Mouse (Mus musculus) heart, embryonic 12.5 days (tissue): ENCODE measurements around the gene Aig1. TPM values are rescaled to one million over a fixed set of nuclear protein-coding genes. Genes with fewer than 3 reads are reported as not detected.
A peak's percentile ranks its signal among the peaks of the same experiment; 100 is the strongest.

Experiments used
- ATAC-seq: fragments of 200-750 bp; cut with Nextera tagmentation; 2 replicates; pipeline ENCODE4 v1.8.0; 2017; ENCODE audit warnings: moderate TSS enrichment, moderate library complexity; ENCODE audit not compliant: insufficient number of reproducible peaks, low FRiP score
- H3K27ac ChIP-seq: fragments of 300-500 bp; sonication (generic); 2 replicates; pipeline ENCODE4 v1.5.1; 2016; ENCODE audit warnings: mild to moderate bottlenecking, moderate library complexity; ENCODE audit not compliant: poor library complexity, severe bottlenecking
- H3K27me3 ChIP-seq: fragments of 300-500 bp; sonication (generic); replicated peaks from 2 replicates; pipeline ENCODE4 v1.6.1; 2016; ENCODE audit warnings: mild to moderate bottlenecking, moderate library complexity
- H3K36me3 ChIP-seq: fragments of 300-500 bp; sonication (generic); 2 replicates; pipeline ENCODE4 v1.6.1; 2016; ENCODE audit warnings: mild to moderate bottlenecking, moderate library complexity
- H3K4me1 ChIP-seq: fragments of 300-500 bp; sonication (generic); replicated peaks from 2 replicates; pipeline ENCODE4 v1.6.1; 2016; ENCODE audit warnings: mild to moderate bottlenecking
- H3K4me2 ChIP-seq: fragments of 300-500 bp; sonication (generic); 2 replicates; pipeline ENCODE4 v1.6.1; 2016; ENCODE audit warnings: mild to moderate bottlenecking, moderate library complexity
- H3K4me3 ChIP-seq: fragments of 300-500 bp; sonication (generic); 2 replicates; pipeline ENCODE4 v1.5.1; 2016; ENCODE audit warnings: mild to moderate bottlenecking
- H3K9ac ChIP-seq: fragments of 300-500 bp; sonication (generic); 2 replicates; pipeline ENCODE4 v1.6.1; 2016; ENCODE audit warnings: mild to moderate bottlenecking, moderate library complexity
- H3K9me3 ChIP-seq: fragments of 300-500 bp; sonication (generic); replicated peaks from 2 replicates; pipeline ENCODE4 v1.6.1; 2016; ENCODE audit warnings: mild to moderate bottlenecking, moderate library complexity
- WGBS: fragments of 180-500 bp; shearing (Covaris S2); methylation state at CpG from one replicate; pipeline ENCODE4 v1.1.7; 2016; 5-methylcytosine and 5-hydroxymethylcytosine counted together
- polyA plus RNA-seq: library from polyadenylated mRNA; unstranded; fragments of >200 nt; fragmentation: Nextera tagmentation; extraction: Ambion mirVana; gene quantifications from 2 replicates; pipeline ENCODE4 v1.2.1, GENCODE M21; 2016

The Aig1 gene
- polyA plus RNA-seq, 1 experiment from 2014 or later: 46.6 TPM

DNA sequence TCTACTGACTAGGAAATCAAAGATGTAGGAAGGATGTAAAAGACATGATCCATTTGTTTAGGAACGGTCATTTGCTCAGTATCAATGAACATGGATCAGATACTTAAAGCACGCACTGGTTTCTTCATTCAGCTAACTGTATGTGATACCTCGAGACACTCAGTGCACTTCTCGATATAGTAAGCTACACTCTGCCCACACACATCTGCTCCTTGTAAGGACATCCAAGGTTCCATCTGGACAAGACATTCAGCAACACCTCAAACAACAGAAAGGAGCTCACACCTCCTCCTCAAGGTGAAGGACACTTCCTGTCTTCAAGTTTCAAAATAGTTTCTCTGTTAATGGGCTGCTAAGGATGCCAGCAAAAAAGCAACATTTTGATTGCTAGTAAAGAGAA lies 23.9 kb downstream of the Aig1 start:
- Histone ChIP-seq H3K9ac (no peak overlapping the region), H3K4me1 (peaks cover 32% of the 10 kb centered on the region), H3K4me3 (no peak overlapping the region), H3K4me2 (no peak overlapping the region), H3K36me3 (no peaks in the 10 kb centered on the region), H3K9me3 (0 out of 2 replicates have a peak, but pooled peaks cover 3% of the 10 kb centered on the region), H3K27ac (no peak overlapping the region), H3K27me3 (no peaks in the 10 kb centered on the region)
- ATAC-seq: no peak
- 77% methylated on average over 4 of the region's 4 CpGs for WGBS

DNA sequence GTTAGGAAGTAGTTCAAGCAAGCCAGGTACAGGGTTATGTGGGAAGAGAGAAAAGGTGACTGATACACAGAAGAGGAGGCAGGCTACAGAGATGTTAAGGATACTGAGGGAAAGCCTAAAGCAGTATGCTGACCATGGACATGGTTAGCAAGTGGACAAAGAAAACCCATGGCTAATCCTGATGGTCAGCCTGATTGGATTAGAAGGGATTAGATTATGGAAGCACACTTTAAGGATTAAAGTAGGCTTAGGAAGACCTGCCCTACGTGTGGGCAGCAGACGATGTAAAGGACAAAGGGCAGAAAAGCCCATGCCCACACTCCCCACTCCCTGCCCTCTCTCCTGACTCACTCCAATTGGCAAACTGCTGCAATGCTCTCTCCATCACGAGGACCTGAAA lies 25.0 kb downstream of the Aig1 start:
- no peak for ATAC-seq
- H3K4me1 ChIP-seq: peaks cover 26% of the 10 kb centered on the region
- no peaks in the 10 kb centered on the region for H3K27me3 ChIP-seq
- no peak overlapping the region for H3K4me2 ChIP-seq
- no peak overlapping the region for H3K4me3 ChIP-seq
- H3K9ac ChIP-seq: no peak overlapping the region
- 0 out of 2 replicates have a peak, but pooled peaks cover 3% of the 10 kb centered on the region for H3K9me3 ChIP-seq
- H3K27ac ChIP-seq: no peak overlapping the region
- 67% methylated on average over 3 of the region's 3 CpGs for WGBS
- H3K36me3 ChIP-seq: no peaks in the 10 kb centered on the region

DNA sequence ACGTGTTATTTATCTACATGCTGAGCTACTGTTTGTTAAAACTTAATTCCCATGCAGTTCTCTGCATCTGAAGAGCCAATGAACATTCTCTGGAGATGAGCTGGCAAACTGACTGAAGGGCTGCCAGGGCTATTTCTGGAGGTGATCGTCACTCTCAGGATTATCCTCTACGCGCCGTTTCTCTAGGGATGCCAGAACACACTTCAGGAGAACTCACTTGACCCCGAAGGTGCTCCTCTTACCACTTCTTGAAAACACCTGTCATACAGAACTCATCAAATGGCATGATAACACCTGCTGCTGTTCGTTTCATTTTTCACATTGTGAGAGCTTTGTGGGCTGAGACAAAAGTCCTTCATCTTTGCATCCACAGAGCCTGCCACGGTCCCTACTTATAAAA lies 25.9 kb downstream of the Aig1 start:
- 47% methylated on average over 8 of the region's 8 CpGs for WGBS
- H3K4me2 ChIP-seq: peak overlapping the region; percentile 26; the same call in 1 of the 2 replicates
- peaks cover 19% of the 10 kb centered on the region for H3K4me1 ChIP-seq
- no peaks in the 10 kb centered on the region for H3K36me3 ChIP-seq
- no peak for ATAC-seq
- no peaks in the 10 kb centered on the region for H3K27me3 ChIP-seq
- 0 out of 2 replicates have a peak, but pooled peaks cover 3% of the 10 kb centered on the region for H3K9me3 ChIP-seq
- H3K4me3 ChIP-seq: no peak overlapping the region
- no peak overlapping the region for H3K27ac ChIP-seq
- no peak overlapping the region for H3K9ac ChIP-seq

DNA sequence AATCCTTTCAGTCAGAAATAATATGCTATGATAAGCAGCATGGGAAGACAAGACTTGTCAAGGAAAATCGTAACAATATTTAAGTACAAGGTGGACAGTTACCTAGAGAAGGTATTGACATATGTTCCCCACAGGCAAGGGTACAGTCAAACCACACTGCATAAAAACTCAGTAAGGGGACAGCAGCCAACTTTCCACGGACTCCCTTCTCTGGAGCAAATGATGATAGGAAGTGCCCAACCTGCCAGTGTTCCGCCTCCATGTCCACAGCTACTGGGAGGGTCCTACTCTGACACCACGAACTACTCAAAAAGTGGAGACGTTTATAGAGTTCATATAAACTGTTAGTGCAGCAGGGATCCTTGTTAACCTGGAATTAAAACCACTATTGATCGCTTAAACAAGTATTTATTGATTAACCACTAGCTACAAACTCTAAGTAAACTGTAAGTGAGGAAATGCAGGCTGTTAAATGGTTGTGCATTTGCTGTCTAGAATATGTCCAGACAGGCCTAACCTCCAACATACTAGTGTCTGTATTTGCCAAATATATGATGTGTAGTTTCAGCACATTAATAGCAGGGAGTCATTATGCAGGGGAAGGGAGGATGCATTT lies 30.2 kb downstream of the Aig1 start:
- no peak overlapping the region for H3K4me3 ChIP-seq
- WGBS: 79% methylated on average over 6 of the region's 6 CpGs
- no peak overlapping the region for H3K9ac ChIP-seq
- H3K27me3 ChIP-seq: no peaks in the 10 kb centered on the region
- H3K4me2 ChIP-seq: no peak overlapping the region
- H3K36me3 ChIP-seq: no peaks in the 10 kb centered on the region
- no peaks in the 10 kb centered on the region for H3K9me3 ChIP-seq
- no peak overlapping the region for H3K27ac ChIP-seq
- peaks cover 12% of the 10 kb centered on the region for H3K4me1 ChIP-seq
- no peak for ATAC-seq

DNA sequence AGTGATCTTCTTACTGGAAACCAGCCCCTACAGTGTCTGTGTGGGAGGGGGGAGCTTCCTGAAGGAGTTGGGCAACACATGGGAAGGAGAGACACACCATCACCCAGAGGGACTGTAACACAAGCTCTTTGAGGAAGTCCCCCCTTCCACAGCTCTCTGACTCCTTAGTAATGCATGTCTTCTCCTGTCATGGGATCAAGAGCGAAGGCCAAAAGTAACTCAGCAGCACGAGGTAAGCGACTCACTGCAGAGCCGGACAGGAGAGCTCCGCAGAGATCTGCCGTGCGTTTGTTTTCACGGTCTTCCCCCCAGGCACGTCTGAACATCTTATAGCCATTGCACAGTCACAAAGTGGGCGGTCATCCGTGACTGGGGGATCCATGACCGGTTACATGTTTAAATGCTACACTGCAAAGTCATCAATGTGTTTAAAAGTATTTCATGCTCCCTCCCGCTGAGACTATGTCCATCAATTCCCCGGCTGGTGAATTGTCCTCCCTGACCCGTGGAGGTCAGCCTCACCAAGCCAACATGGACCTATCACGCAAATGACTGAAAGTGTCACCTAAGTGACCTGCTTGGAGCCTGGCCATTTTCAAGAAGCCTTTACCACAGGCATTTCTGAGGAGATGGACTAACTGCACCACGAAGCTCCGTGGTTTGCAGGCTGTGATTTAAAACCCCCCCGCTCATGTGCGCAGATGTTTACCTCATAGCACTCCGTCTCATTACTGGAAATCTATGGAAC lies 30.9 kb downstream of the Aig1 start:
- Histone ChIP-seq H3K9ac (no peak overlapping the region), H3K9me3 (no peaks in the 10 kb centered on the region), H3K4me1 (peaks cover 6% of the 10 kb centered on the region; the same call in 1 of the 2 replicates), H3K4me3 (no peak overlapping the region), H3K36me3 (no peaks in the 10 kb centered on the region), H3K27ac (no peak overlapping the region), H3K27me3 (no peaks in the 10 kb centered on the region), H3K4me2 (no peak overlapping the region)
- ATAC-seq: no peak
- 88% methylated on average over 21 of the region's 21 CpGs for WGBS

DNA sequence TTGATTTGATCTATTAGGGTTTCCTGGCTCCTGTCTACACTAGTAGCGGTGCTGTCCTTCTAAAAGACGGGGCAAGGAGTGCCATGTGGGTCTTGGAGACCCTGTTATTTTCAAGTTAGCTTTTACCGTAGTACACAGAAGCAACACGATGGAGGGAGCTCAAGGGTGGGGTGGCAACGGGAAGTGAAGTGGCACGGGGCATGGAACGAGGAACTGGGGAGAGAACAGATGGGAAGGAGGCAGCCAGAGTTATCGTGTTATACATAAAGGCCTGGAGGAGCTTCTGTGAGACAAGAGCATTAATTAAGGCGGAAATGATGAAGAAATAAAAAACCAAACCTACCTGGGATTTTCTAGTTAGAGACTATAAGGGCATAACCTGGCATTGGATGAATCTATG lies 31.8 kb downstream of the Aig1 start:
- WGBS: 87% methylated on average over 9 of the region's 9 CpGs
- no peak for ATAC-seq
- H3K27me3 ChIP-seq: no peaks in the 10 kb centered on the region

DNA sequence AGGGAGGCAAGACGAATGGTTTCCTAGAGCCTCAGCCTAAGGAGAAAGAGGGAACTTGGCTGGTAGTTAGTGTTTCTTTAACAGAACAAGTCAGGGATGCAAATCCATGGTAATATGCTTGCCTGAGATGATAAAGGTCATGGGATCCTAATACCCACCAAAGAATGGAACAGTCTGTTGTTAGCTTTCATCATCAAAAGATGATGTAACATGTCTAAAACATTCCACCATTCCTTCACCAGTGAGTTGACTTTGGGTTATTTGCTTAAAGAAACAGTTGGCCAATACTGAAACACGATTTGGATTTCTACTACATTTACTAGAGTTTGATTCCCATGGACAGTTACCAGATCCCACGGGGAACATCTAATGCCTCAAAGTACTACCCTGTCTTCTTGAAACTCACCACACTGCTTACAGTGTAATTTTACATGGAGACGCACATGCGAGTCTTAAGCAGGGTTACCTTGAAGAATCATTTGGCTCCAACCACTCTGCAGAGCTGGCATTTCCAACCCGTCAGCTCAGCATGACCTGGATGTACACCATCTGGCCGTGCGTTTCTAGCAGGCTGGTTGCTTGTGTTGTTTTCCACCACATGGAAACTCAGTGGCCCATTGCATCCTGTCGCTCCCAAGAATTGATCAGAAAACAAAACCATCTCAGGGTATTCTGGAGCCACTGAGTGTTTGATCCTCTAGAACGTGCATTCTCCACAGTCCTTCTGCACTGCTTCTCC lies 32.9 kb downstream of the Aig1 start:
- 85% methylated on average over 10 of the region's 10 CpGs for WGBS

More for the DNA sequence above, 31.8 kb downstream of the Aig1 start:
- Histone ChIP-seq H3K9ac (no peak overlapping the region), H3K4me2 (no peak overlapping the region), H3K36me3 (no peaks in the 10 kb centered on the region), H3K4me1 (peaks cover 6% of the 10 kb centered on the region; the same call in 1 of the 2 replicates), H3K4me3 (no peak overlapping the region), H3K27ac (no peak overlapping the region), H3K9me3 (no peaks in the 10 kb centered on the region)

DNA sequence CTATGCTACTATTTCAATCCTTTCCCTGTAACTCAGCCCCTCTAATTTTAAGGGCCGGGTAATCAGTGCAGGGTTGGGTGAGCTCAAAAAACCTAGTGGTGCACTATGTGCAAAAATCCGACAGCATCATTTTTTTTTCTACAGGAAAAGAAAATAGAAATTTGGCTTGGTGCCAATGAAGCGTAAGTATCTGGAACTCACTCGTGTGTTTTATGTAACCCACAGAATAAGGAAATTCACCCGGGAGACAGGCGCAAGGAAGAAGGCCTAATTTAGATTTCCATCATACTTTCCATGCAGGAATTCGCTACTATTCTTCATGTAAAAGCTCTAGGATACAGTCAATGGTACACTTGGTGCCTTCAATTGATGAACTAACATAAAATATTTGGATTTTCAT lies 34.7 kb downstream of the Aig1 start:
- H3K4me1 ChIP-seq: peaks cover 5% of the 10 kb centered on the region; the same call in 1 of the 2 replicates
- WGBS: 72% methylated on average over 7 of the region's 7 CpGs
- H3K9me3 ChIP-seq: no peaks in the 10 kb centered on the region
- H3K4me2 ChIP-seq: no peak overlapping the region
- H3K4me3 ChIP-seq: no peak overlapping the region
- H3K27me3 ChIP-seq: no peaks in the 10 kb centered on the region
- ATAC-seq: no peak
- no peak overlapping the region for H3K27ac ChIP-seq
- peaks cover 2% of the 10 kb centered on the region for H3K36me3 ChIP-seq
- no peak overlapping the region for H3K9ac ChIP-seq

More for the DNA sequence above, 32.9 kb downstream of the Aig1 start:
- H3K4me2 ChIP-seq: no peak overlapping the region
- H3K27me3 ChIP-seq: no peaks in the 10 kb centered on the region
- H3K9ac ChIP-seq: no peak overlapping the region
- no peaks in the 10 kb centered on the region for H3K9me3 ChIP-seq
- H3K36me3 ChIP-seq: no peaks in the 10 kb centered on the region
- peaks cover 5% of the 10 kb centered on the region; the same call in 1 of the 2 replicates for H3K4me1 ChIP-seq
- ATAC-seq: no peak
- H3K27ac ChIP-seq: no peak overlapping the region
- H3K4me3 ChIP-seq: no peak overlapping the region

DNA sequence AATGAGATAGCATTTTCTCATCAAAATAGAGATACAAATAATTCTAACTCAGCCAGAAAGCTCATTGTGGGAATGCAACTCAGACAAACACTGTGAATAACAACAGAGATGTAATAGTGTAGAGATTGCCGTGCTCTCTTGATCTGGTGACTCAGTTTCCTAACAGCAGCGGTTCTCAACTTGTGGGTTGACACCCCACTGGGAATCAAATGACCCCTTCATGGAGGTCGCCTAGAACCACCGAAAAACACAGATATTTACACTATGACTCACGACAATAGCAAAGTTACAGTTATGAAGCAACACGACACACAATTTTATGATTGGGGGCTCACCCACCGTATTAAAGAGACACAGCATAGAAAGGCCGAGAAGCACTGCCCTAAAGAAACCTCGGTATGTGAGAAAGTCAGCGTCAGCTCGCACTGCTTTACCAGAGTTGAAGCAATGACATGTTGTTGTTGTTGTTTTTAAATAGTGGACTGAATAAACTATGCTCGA lies 35.7 kb downstream of the Aig1 start:
- H3K9me3 ChIP-seq: no peaks in the 10 kb centered on the region
- H3K4me3 ChIP-seq: no peak overlapping the region
- H3K27me3 ChIP-seq: no peaks in the 10 kb centered on the region
- no peak for ATAC-seq
- peaks cover 5% of the 10 kb centered on the region; the same call in 1 of the 2 replicates for H3K4me1 ChIP-seq
- H3K4me2 ChIP-seq: no peak overlapping the region
- H3K27ac ChIP-seq: no peak overlapping the region
- H3K9ac ChIP-seq: no peak overlapping the region
- WGBS: 85% methylated on average over 12 of the region's 12 CpGs
- peaks cover 9% of the 10 kb centered on the region for H3K36me3 ChIP-seq

DNA sequence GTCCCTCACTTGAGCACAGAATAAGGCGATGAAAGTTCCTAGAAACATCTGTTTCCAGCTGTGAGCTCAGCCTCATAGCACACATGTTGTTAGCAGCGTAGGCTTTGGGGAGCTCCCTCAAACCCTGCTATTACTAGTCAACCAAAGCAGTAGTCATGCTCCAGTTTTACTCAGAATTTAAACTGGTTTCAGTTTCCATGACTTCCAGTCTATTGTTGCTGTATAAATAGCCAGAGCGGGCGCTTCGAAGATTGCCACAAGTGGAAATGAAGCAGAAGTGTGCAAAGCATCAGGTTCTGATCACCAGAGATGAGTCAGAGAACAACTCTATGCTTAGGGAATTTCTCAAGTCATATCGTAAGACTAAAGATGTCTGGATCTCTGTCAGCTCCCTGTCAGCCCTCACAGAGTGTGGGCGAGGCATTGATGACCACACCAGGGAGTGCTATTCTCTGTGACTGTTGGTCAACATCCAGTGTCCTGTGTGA lies 36.2 kb downstream of the Aig1 start:
- Histone ChIP-seq H3K4me3 (no peak overlapping the region), H3K4me1 (peaks cover 5% of the 10 kb centered on the region; the same call in 1 of the 2 replicates), H3K27ac (no peak overlapping the region), H3K9ac (no peak overlapping the region), H3K27me3 (no peaks in the 10 kb centered on the region), H3K4me2 (no peak overlapping the region), H3K36me3 (peaks cover 10% of the 10 kb centered on the region), H3K9me3 (no peaks in the 10 kb centered on the region)
- 71% methylated on average over 7 of the region's 7 CpGs for WGBS
- no peak for ATAC-seq

DNA sequence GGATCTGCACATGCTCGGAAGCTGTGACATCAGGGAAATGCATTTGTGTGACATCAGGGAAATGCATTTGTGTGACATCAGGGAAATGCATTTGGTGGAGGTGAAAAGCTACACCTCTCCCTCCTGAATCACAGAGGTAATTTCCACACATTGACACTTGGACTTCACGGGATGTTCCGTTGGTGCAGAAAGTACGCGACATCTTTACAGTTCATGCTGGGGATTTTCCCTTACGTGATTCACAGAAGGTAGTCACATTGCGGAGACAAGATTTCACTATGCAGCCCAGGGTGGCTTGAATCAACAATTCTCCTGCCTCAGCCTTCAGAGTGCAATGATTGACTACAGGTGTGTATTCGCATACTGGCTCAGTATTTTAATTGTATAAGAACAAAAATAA lies 41.6 kb downstream of the Aig1 start:
- Histone ChIP-seq H3K4me2 (no peak overlapping the region), H3K36me3 (peaks cover 15% of the 10 kb centered on the region), H3K27ac (no peak overlapping the region), H3K9ac (no peak overlapping the region), H3K4me1 (no peaks in the 10 kb centered on the region), H3K4me3 (no peak overlapping the region), H3K27me3 (no peaks in the 10 kb centered on the region), H3K9me3 (no peaks in the 10 kb centered on the region)
- WGBS: 92% methylated on average over 8 of the region's 8 CpGs
- no peak for ATAC-seq
